Mouse (Mus musculus): ENCODE measurements around the gene Sfrp4.
"Not testable (repeated sequence)": the region's sequence is repeated elsewhere in the genome, so short reads cannot be mapped to it uniquely, and the experiment has no call there.

Gene Sfrp4

DNA sequence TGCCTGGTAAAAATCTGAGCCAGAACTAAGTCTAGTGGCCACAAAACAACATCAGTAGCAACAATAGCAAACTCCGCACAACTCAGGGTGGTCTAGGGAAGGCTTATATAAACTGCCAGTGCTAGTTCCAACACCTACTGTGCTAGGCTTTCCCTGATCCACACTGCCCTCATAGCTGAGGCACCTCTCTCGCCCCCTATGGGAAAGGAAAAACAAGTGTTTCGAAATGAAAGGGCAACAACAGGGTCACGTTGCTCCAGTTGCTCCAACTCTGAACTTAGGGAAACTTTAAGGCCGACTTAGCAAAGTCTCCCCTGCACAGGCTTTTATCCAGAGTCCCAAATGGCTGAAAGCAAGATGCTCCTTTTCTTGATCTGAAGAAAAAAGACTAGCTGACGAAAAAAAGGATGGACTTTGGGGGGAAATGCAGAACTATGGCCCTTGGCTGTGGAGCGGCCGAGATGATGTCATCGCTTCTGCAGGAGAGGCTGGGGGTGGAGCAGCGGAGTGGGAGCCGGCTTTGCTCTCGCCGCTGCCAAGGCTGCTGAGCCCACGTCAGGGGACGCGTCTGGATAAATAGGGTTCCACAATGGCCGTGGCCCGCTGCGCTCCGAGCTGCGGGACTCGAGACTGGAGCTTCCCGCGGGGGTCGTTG is at the start of gene Sfrp4:
Gene Sfrp4, plus strand, starts transcription at position 532 of the 655 bp plus-strand sequence.
- DNase-seq (ENCODE audit: low read depth, low spot score), result peak; percentile 83

DNA sequence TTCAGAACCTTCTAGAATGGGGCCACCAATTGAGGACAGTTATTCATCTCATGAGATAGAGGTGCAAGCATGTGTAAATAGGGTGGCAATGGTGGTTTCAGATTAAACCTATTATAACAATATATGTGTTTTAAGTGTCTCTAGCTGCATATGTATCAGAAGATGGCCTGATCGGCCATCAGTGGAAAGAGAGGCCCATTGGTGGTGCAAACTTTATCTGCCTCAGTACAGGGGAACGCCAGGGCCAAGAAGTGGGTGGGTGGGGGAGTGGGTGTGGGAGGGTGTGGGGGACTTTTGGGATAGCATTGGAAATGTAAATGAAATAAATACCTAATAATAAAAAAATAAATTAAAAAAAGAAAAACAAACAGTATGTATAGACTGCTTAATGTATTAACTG is 48.2 kb upstream of the Sfrp4 start:
- not testable (repeated sequence) for DNase-seq (ENCODE audit: low read depth, low spot score)

DNA sequence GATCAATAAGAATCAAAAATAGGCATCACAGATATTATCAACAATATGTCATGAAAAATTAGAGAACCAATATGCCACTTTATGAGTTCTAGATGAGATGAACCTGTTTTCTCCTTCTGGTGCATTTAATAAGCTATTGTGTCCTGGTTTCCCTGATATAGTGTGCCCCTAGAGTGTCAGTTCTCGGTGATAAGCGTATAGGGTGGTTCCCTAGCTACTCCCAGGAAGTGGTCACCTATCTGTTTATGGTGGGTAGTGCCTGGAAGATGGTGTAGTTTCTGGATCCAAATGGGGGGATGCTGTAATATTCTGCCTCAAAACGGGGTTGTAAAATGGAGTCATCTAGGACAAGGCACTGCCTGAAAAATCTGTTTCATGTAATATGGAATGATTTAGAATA is 47.0 kb upstream of the Sfrp4 start:
- DNase-seq (ENCODE audit: low read depth, low spot score), result no peak

GRCm38 (mm10) chr13:19590996-19591759 is 31.7 kb upstream of the Sfrp4 start:
- peak; percentile 34 for DNase-seq (ENCODE audit: low read depth, low spot score)

DNA sequence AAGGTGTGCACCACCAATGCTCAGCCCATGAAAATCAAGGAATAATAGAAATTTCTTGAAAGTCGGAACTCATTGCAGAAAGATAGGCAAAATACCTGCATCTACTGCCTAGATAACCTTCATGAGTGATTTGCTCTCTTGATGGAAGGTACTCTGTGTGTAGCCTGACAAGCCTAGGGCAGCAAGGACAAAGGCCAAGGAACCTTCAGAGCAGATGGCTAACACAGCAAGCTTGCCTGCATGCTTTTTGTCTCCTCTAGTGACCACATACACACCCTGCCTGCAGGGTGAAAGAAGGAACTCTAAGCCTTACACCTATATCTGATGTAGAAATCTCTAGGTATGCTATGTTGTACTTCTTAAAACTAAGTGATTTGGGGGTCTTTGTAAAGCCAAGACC is 27.8 kb upstream of the Sfrp4 start:
- no peak for DNase-seq (ENCODE audit: low read depth, low spot score)

DNA sequence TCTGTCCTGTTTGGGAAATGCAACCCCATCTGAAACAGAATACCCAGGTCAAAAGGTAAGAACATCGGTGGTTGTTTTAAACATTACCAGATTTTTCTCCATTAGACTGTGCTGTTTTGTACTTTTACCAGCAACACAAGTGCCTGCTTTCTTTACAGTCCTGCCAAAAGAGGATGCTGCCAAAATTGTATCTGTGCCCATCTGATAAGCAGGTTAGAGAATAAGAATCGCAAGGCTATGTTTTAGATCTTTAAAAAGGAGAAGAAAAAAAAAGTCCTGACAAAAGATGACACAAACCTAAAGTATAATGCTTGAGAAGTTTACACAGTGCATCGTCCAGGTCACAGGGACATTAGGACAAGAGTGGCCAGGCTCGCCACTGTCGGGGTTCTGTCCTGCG is 23.7 kb upstream of the Sfrp4 start:
- DNase-seq (ENCODE audit: low read depth, low spot score), result no peak

DNA sequence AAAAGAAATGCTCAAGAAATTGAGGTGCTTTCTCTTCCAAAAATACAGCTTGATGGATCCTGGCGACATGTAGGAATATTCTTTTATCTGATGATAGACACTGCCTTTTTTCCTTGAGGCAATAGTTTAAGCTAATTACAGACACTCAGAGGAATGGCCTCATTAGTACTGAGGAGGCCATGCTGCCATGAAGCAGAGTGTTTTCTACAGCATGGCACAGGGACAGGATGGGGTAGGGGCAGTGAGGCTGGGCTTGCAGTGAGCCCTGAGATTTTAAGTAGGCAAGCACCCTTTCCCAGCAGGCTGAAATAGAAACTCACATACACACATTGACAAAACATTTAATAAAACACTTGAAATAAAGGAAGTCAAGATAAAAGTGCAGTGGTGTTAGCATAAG is 20.4 kb upstream of the Sfrp4 start:
- no peak for DNase-seq (ENCODE audit: low read depth, low spot score)

DNA sequence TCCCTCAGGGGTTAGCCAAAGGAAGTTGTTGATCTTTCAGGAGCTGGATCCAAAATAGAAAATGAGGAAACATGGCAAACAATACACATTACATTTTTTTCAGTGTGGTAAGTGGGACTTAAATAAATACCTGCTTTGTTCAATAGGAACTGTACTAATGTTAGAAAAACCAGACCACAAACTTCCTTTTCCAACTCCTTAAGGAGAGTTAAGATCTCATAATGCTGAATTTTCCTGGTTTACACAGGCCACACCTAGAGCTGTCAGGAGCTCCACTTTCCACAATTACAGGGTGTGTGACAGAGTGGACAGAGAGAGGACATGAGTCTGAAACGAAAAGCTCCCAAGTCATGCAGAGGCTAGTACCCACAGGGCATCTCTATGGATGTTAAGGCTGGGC is 19.2 kb upstream of the Sfrp4 start:
- no peak for DNase-seq (ENCODE audit: low read depth, low spot score)

DNA sequence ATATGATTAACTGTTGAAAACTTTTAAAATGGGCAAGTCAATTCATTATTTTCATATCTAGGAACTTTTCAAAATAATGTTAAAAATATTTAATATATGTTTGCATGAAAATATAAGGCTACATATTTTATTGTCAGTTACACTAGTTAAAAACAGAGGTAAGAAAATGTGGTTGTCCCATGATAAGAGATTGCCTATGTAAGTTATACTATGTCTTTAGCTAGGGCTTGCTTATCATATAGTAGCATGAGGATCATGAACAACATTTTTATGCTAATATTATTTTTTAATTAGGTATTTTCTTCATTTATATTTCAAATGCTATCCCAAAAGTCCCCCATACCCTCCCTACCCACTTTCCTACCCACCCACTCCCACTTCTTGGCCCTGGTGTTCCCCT is 18.0 kb upstream of the Sfrp4 start:
- no peak for DNase-seq (ENCODE audit: low read depth, low spot score)

DNA sequence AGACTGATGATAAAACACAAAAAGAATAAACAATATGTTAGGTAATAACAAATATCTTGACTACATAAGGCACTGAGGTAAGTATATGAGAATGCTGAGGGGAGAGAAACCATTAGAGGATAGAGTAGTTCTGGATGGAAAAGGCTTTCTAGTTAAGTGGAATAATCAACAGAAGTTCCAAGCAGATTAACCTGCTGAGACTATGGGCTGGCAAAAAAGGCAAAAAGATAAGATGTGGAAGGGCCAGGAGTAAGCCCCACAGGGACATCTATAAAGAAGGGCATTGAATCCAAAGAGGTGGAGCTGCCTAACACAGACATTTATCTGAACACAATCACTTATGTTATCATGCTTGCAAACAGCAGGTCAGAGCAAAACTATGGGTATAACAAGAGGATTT is 14.8 kb upstream of the Sfrp4 start:
- no peak for DNase-seq (ENCODE audit: low read depth, low spot score)

DNA sequence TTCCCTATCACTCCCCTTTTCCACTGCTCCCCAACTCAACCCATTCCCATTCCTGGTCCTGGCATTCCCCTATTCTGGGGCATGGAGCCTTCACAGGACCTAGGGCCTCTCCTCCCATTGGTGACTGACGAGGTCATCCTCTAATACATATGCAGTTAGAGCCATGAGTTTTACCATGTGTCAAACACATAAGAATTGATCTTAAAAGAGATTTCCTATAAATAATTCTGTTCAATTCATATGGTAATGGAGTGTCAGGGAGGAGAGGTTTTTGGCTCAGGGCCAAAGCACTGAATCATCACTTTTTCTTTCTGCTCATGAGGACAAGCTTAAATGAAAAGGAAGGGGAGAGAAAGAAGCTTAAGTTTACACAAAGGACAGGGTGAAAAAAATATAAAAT is 10.6 kb upstream of the Sfrp4 start:
- peak; percentile 18 for DNase-seq (ENCODE audit: low read depth, low spot score)

- DNase-seq (ENCODE audit: low read depth, low spot score), result no peak
These were observed 9.9 kb upstream of the Sfrp4 start for GRCm38 (mm10) chr13:19612963-19613362.

- no peak for DNase-seq (ENCODE audit: low read depth, low spot score)
These were observed 9.5 kb upstream of the Sfrp4 start for GRCm38 (mm10) chr13:19613426-19613825.

DNA sequence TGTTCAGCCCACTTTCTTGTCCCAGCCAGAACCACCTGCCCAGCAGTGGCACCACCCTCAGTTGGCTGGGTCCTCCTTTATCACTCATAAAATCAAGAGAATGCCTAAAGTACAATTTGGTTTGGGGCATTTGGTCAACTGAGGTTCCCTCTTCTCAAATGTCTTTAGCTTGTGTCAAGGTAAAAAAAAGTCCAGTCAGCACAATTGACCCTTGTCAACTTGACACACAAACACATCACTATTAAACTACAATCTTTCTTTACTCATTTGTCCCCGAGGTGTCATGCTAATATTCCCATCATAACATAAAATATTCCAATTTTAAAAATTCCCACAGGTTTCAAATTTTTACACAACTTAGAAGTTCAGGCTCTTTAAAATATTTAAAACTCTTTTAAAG is 8.6 kb upstream of the Sfrp4 start:
- DNase-seq (ENCODE audit: low read depth, low spot score), result no peak

DNA sequence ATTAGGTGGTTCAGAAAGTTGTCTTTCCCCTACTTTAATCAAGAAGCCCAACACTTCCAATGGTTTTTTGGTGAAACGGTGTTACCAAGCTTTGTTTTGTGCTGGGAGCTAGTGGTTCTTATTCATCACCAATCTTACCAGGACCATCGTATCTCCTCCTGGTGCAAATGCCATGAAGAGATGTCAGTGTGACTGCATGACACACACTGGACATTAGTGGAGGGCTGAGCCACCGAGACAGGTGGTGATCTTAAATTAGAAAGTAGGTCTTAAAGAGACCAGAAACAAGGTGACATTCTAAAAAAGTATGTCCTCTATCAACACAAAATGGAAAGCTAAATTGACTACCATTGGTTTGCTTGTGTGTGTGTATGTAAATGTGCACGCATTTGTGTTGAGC is 4.8 kb upstream of the Sfrp4 start:
- no peak for DNase-seq (ENCODE audit: low read depth, low spot score)

- DNase-seq (ENCODE audit: low read depth, low spot score), result peak; percentile 36
These were observed 4.1 kb upstream of the Sfrp4 start for GRCm38 (mm10) chr13:19618841-19619215.

- peak; percentile 85 for DNase-seq (ENCODE audit: low read depth, low spot score)
These were observed 3.5 kb upstream of the Sfrp4 start, which contains the start of gene Epdr1 for GRCm38 (mm10) chr13:19619216-19619927. Epdr1 (minus strand) TSS chr13:19619927.

DNA sequence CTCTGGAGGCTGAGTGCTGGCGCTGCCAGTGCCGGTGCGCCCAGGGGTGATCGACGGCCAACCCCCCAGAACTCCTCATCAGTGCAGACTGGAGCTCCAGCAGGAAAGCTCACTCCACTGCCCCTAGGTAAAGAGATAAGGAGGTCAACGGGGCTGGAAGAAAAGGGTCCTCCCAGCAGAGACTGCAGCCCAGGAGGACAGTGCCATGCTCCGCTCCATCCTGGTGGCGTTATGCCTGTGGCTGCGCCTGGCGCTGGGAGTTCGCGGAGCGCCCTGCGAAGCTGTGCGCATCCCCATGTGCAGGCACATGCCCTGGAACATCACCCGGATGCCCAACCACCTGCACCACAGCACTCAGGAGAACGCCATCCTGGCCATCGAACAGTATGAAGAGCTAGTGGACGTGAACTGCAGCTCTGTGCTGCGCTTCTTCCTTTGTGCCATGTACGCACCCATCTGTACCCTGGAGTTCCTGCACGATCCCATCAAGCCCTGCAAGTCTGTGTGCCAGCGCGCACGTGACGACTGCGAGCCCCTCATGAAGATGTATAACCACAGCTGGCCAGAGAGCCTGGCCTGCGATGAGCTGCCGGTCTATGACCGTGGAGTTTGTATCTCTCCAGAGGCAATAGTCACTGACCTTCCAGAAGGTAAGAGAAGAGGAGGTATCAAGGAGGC is 463 bp downstream of the Sfrp4 start:
- peak; percentile 54 for DNase-seq (ENCODE audit: low read depth, low spot score)

GRCm38 (mm10) chr13:19624632-19625320 is 1.9 kb downstream of the Sfrp4 start:
- no peak for DNase-seq (ENCODE audit: low read depth, low spot score)

DNA sequence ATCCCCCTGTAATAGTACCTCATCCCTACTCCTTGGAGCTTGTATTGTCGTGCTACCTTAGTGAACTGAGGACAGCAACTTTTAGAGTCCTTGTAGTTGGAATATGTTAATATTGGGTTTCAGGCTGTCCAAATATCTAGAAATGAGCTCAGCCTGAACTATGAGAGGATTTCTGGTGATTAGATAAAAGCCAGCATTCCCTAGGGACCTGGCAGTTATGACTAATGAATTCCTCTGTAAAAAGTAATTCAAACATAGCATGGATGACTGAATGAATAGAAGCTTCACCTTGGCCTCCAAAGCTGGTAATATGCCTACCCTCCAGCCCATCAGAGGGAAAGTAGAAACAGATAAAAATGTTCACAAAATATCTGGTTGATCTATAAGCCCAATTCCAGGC is 3.6 kb downstream of the Sfrp4 start:
- no peak for DNase-seq (ENCODE audit: low read depth, low spot score)

All from ZHBTc4 (cell line).